Mouse (Mus musculus) right cerebral cortex, postnatal 10 days (tissue): ENCODE measurements around the gene C2cd5.
"Not testable (repeated sequence)": the region's sequence is repeated elsewhere in the genome, so short reads cannot be mapped to it uniquely, and the experiment has no call there.

ENCODE experiments used
- DNase-seq, 2 experiments: peaks; one replicate each; pipeline ENCODE4 v3.0.0; 2021; ENCODE audit warnings: low spot score in 2 of 2

Gene C2cd5

DNA sequence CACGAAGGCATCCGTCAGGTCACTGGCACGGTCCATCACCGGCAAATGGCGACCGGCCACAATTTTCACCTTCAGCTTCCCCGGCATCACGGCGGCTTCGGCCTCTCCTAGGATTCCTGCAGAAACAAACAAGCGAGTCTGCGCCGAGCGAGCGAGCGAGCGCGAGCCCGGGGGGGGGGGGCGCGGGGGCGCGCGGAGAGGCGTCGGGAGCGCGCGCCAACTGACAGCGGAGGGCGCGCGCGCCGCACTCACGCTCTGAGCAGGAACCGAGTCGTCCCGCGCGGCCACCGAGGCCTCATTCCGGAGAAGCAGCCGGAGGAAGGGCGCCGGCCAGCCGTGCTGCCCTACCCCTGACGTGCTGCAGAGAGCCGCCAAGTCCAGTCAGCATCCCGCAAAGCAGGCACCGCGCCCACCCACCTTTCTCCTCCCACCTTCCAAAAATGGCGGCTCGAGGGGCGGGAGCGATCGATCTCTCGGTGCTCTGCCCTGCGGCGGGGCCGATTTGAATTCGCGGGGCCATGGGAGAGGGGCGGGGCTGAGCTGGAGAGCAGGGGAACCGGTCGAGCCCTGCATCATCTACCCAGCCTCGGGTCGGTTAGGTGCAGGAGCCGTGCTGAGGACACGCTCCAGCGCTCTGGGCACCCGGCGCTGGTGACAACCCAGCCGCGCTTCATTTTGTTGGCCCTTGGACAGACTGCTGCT, at the start of gene C2cd5:
Gene C2cd5, minus strand, starts transcription at position 461 of the 702 bp plus-strand sequence.
- DNase-seq: peak; percentile 97 to 98

DNA sequence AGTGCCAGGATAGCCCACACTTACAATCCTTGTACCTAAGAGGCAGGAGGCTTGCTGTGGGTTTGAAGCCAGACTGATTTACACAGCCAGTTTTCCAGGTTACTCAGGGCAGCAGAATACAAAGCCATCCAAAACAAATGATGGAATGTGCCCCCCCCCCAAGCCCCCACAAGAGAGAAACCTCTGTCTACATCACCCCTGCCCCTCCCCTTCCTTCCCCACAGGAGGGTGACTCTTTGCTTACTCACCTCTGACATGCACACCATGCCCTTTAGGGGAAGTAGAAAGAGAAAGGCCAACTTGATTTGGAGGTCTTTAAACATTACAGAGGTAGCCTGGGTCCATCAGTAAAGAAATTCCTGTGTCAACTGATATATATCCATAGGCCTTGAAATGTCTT, 48.9 kb upstream of the C2cd5 start:
- no peak for DNase-seq

DNA sequence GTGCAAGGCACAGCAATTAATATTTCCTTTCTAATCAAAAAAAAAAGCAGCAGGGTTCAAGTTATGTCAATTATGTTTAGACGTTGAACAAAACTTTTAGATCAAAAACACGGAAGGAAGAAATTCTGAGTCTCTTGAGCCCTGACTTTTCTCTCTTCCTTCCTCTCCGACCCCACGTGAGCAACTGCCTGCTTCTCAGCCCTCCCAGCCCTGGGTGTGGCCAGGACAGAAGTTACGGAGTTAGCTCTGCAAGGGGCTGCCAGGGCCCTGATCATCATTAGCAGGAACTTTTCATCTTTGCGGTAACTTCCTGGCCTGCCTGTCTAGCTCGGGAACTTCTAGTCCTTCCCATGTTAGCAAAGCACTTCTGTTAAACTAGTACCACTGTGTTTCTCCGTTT, 46.8 kb upstream of the C2cd5 start:
- no peak for DNase-seq

DNA sequence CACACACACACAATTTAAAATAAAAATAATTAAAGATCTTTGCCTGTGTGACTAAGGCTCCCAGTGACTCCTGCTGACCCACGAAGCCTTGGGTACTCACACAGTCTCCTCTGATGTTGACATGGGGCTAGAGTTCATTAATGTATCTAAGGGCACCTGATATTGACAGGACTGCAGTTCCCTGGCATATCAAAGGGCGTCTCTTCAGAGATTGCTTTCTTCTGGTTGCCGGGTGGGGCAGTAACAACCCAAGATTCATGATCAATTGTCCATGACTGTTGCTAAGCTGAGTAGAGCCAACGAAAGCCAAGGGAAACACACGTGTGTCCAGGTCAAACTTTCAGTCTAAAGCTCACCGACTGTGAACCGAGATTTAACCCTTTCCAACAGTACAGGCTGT, 45.1 kb upstream of the C2cd5 start:
- no peak for DNase-seq

DNA sequence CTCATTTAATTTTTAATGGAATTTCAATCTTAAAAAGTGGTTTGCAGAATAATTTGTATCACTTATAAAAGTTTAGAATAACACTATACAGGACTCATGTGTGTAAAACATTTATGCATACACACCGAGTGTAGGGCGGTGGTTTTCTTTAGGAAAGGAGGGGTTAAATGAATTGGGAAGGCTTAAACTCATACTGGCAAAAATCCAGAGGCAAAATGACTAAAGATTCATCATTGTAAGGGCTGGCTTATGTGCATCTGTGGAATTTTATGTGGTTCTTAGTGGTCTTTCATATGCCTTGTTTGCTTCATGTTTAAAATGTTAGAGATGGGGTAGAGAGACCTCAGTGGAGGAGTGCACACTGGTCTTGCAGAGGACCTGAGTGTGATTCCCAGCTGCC, 44.6 kb upstream of the C2cd5 start:
- no peak for DNase-seq

DNA sequence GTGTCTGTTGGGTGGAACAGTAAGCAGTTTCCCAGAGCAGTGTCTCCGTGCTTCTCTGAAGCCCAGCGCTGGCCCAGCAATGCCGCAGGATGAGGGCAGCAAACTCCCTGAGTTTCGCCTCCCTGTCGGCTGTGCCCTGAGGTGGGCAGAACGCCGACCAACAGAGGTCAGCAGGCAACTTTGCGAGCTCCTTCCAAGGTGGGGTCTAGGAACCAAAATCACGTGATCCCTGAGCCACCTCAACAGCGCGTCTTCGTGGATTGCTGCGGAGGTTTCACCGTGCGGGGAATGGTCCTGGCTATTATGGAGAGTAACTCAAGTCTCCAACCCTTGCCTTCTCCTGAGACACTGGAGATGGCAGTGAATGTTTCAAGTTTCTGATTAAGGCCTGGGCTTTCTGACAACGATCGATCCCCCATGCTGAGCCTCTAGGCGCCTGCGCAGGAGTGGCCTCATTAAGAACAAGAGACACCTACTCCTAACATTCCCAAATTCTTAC, 43.9 kb upstream of the C2cd5 start:
- peak; percentile 26 to 31 for DNase-seq

DNA sequence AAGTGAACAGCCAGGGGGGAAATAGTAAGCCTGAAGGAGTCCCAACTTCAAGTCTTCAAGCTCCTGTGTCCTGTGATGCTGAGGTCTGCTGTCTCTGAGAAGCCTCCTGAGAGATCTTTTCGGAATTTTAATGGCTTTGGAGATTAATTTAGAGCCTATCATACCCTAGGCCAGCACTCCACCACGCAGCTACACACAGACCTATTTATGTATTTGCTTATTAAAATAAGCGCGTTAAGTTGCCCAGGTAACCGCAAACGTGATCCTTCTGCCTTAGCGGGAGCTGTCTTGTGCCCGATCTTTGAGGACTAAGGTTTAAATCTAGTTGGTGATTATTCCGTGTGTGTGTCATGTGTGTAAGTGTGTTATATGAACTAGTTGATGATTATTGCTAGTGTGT, 43.4 kb upstream of the C2cd5 start:
- no peak for DNase-seq

DNA sequence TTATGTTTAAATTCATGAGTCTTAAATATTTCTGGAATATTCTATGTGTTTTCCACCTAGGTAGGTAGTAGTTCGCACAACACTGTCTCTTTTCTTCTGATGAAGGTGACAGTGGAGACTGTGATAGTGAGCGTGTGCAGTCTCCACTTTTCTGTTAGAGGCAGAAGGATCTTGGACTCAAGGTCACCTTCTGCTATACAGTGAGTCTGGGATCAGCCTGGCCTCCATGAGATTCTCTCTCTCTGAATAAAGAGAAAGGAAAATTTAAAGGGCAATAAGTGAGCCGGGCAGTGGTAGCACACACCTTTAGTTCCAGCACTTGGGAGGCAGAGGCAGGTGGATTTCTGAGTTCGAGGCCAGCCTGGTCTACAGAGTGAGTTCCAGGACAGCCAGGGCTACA, 42.9 kb upstream of the C2cd5 start:
- DNase-seq: no peak

DNA sequence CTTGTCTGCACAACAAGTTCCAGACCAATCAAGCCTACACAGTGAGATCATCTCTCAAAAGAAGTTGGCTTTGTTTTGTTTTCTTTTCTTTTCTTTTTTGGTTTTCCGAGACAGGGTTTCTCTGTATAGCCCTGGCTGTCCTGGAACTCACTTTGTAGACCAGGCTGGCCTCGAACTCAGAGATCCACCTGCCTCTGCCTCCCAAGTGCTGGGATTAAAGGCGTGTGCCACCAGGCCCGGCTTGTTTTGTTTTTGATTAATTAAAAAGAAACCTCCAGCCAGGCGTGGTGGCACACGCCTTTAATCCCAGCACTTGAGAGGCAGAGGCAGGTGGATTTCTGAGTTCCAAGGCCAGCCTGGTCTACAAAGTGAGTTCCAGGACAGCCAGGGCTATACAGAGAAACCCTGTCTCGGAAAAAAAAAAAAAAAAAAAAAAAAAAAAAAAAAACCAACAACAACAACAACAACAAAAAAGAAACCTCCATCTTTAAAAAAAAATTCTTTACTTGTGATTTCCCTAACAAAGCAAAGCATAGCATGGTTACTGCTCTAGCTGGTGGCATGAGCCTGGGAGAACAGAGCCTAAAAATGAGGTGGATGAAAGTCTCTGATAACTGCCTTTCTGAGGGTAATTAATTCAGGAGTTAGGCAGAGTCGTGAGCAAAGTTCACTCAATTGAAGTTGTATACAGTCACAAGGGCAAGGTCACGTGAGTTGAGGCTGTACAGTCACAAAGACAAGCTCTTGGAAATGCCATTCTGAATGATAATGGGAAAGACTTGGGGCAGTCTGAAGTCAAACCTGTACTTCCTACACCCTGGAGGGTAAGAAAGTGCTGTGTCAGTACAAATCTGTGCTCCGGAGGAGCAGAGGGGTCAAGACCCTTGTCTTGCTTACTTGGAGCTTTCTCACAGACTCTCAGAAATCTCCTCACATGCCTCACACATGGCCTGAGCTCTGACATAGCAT, 42.0 kb upstream of the C2cd5 start:
- DNase-seq: not testable (repeated sequence)

DNA sequence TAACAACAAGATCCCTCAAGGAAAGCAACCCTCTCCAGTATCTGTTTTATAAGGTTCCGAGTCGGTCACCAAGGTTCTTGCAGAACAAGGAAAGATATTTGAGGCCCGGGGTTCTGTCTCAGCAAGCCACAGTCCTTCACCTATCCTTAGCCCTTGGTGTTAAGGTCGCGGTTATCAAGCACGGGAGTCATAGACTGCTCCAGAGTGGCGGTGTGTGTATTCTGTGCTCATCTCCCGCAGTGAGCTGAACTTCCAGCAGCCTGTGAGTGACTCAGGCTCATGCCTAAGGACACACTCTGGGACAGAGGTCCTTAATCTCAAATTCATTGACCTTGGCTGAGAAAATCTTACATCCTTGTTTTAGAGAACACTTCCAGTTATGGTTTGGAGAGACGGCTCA, 40.9 kb upstream of the C2cd5 start:
- DNase-seq: no peak

DNA sequence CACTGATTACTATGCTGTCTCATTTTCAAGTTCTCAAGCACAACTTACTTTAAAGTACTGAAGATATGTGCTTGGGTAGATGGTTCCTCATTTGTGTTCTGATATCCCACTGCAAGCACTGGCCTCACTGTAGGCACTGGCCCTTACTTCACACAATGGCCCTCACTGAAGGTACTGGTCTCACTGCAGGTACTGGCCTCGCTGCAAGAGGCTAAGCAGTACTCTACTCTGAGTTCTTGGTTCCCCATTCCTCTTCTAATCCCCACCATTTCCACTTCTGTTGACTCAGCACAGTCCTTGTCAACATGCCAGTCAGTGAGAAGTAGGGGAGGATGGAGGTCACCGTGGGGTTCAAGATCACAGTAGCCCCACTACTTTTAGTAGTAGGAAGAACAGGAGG, 39.5 kb upstream of the C2cd5 start:
- no peak for DNase-seq

DNA sequence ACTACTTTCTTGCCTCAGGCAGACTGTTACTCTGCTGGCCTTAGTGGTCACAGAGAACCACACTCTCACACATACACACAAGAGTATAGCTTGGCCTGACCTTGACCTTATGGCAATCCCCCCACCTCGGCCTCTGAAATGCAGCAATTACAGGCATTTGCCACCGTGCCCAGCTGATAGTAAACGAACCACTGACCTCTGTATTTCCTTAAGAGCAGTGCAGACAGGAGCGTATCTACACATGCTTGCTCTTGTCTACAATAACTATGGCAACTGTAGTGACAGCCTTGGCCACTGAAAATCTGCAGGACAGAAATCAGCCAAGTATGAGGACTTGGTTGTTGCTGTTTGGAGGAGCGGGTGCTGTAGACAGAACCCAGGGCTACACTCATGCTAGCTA, 37.4 kb upstream of the C2cd5 start:
- DNase-seq: no peak

DNA sequence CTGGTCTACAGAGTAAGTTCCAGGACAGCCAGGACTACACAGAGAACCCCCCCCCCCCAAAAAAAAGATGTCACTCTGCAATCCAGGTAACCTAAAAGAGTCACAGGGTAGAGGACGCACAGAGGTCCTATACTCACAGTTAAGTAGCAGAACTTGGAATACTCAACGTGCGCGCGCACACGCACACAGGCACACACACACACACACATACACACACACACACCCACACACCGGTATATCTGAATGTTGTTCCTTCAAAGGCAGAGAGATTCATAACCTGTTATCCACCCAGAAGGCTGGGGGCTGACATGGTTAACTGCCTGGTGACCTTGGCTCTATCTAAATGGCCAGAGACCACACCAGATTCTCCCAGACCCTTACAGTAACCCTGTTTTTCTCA, 36.7 kb upstream of the C2cd5 start:
- DNase-seq: no peak

DNA sequence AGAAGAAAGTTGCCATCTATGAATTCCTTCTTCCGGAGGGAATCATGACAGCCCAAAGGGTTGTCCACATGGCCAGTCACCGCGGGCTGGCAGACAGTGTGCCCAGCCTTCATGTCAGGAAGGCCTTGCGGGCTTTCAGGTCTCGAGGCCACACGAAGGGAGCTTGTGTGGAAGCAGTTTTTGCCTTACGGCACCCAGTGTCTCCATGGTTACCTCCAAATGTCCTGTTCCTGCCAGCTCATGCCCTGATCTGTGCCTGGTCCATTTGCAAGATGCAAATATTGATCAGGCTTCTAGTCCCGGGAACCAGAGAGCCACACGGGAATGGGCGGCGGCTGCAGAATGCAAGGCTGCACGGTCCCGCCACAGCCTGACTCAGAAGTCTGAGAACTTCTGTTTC, 35.2 kb upstream of the C2cd5 start:
- DNase-seq: no peak

DNA sequence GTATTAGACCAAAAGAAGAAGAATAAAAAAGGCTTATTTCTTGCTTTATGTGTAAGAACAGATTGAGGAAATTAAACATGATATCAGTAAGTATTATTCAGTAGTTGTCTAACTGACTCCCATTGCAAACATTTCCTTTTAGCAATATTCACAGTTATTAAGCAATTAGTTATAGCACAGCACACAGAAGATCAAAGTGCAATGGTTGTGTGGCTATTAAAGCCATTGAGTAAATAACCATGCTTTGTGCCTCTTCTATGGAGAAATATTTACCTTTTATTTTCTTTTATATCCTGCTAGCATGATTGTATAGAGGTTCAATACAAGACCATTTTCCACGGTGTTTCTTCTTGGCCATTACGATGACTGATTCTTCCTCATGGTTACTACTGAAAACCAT, 33.2 kb upstream of the C2cd5 start:
- DNase-seq: no peak

DNA sequence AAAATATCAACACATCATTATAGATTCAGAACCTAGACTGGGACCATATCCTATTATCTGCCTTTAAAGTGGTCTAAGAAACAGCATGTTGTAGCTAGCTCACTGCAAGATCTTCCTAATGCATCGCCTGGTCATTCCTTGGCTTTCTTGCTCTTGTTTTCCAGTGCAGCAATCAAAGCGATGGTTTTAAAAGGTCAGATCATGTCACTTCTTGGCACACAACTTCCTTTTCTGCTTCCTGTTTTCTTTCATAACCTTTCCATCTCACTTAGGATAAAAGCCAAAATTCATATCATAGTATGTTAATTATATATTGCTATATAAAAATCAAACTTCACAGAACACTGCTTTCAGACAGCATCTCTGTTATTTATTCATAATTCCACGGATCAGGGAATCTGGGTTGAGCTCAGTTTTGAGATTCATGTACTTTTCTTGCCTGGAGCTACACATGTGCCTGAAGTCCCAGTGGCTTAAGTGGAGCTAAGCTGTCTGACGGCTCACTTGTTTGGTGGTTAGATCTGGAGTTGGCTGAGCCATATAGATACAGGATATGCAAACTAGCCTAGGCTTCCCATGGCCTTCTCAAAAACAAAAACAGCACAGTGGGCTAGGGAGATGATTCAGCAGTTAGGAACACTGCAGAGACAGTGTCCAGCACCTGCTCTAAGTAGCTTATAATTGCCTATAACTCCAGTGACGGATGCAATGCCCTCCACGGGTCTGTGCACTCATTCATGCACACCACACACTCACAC, 32.1 kb upstream of the C2cd5 start:
- no peak for DNase-seq

DNA sequence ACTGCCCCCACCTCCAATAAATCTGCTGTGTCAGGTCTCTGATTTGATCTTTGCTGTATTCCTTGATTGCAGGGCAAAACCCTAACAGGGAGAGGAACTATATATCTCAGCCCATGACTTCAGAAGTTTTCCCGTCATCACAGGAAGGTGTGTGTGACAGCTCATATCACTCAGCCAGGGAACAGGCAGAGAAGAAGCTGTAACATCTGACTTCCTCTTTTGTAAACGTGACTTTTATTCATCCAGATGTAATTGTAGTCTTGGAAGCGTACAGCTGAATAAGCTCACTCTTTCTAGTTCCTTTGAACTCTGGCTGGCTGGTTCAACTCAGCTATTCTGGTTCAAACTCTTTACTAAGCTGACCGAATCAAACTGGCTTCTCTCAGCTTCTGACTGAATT, 30.5 kb upstream of the C2cd5 start:
- DNase-seq: no peak

DNA sequence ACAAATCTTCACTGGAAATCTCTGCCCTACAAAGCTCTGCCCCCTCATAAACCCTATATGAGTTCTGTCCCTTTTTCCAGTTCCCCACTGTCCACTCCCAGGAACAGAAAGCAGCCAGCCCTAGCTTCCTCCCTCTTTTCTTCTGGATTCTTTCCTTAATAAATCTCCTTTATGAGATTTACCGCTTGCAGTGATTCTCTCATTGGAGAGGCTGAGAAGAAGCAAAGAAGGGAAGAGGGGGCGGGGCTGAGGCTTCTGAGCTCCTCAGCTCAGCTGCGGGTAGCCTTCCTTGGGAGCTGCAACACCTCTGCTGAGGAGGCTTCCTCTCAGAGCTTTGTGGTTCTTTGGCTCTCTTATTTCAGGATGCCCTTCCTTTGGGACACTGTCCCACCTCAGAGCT, 30.0 kb upstream of the C2cd5 start:
- DNase-seq: no peak

DNA sequence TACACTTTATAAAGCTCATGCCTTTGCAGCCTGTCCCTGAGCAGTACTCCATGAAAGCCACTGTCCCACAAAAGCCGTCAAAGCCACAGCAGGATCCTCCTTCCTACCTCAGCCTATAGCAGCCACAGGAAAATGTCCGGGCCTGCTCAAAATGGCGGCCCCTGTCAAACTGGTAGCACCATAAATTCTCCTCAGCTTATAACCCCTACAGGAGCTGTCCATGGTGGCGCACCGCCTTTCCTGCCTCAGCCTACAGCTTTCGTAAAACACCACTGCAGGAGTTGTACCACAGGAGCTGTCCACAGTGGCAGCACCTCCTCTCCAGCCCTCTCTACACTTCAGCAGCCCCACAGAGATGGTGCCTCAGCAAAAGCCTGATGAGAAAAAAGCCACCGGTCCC, 29.5 kb upstream of the C2cd5 start:
- no peak for DNase-seq

DNA sequence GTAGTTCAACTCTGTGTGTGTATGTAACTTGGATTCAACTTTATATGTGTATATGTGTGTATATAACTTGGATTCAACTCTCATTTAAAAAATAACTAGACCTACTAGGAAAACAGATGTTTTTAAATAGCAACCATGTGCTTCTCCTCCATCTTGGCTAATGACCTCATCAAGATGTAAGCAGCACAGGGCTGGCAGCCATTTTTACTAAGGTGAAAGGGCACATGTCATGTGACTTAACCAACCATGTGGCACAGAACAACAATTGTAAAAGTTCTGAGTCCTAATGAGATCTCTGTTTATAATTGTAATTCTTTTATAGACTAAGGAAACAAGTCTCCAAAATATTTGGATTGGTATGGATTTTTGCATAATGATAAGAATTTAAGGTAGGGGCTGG, 25.8 kb upstream of the C2cd5 start:
- no peak for DNase-seq

DNA sequence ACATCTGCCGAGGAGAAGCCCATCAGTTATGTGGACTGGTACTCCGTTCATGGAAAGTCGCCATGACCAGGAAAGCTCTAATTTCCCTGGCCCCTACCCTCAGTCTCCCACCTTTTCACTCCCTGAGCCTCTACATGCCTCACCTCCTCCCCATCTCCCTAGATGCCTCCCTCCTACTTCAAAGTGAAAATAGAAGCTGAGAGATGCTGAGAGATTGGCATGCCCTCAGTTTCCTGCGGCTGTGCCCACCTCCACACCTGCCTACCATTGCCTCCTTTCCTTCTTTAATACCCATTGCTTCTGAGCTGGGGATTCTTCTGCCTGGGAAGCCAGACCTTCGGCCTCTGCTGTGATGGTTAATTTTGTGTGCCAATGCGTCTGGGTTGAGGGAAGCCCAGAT, 19.4 kb upstream of the C2cd5 start:
- no peak for DNase-seq

DNA sequence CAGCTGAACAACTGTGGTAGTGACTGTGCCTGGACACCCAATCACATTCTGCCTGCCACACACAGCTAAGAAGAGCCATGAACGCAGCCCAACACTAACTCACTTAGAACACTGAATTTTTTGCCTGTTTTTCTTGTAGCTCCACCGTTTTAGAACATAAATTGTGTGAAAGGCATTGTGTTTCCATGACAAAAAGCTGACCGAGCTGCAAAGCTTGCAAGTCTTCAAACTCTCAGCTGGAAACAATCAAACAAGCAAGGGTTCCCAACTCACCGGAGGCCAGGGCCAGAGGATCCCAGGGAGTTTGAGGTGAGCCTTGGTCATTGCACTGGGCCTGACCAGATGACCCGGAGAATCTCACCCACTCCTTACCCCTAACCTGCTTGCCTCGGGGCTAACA, 16.8 kb upstream of the C2cd5 start:
- DNase-seq: no peak
